Mouse (Mus musculus): ENCODE data around the gene Ppef1. TPM values are rescaled to one million over a fixed set of nuclear protein-coding genes. Genes with fewer than 3 reads are reported as not detected.

Ppef1 gene
- total RNA-seq, 1 experiment = 1.2 TPM

DNA sequence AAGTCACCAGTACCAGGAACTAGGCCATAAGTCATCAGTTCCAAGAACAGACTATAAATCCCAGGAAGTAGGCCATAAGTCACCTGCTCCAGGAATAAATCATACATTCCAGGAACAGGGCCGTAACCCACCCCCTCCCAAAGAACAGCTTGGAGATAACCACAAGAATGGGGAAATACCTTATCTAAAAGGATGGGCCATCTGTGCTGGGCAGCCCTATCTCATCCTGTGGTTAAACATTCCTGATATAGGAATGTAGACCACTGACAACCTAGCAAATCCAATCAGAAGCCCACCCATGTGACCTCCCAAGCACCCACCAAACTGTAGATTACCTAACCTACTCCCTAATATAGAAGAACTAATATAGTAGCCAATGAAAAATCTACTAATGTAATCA is 9.8 kb upstream of the Ppef1 start:
- no peak overlapping the region for H3K27ac ChIP-seq (ENCODE audit: insufficient read depth, low read depth, low read length, poor library complexity, severe bottlenecking)
- no peak overlapping the region for H3K9ac ChIP-seq (ENCODE audit: insufficient read depth, low read depth, low read length, poor library complexity, severe bottlenecking)
- no peaks in the 10 kb centered on the region for H3K9me3 ChIP-seq (ENCODE audit: control insufficient read depth, insufficient read depth, low read depth, low read length)
- in situ Hi-C loops (cut with MboI; ENCODE audit: low sequenced_read_pairs in 2 of 2, unreplicated experiment in 2 of 2) = no loop called here
- DNase-seq (ENCODE audit: low read depth, low spot score) = no peak
- H3K4me1 ChIP-seq (ENCODE audit: control insufficient read depth in 2 of 2, insufficient read depth in 2 of 2, low read length in 2 of 2, poor library complexity in 1 of 2) = no peaks in the 10 kb centered on the region
- TF ChIP-seq ZC3H11A (IDR thresholded peaks at IDR 0.05; ENCODE audit: borderline replicate concordance, low read depth, low read length) = no peak
- TF ChIP-seq MAFK (IDR thresholded peaks at IDR 0.05; ENCODE audit: insufficient read depth, low read depth, low read length) = no peak
- TF ChIP-seq HCFC1 (IDR thresholded peaks at IDR 0.05; ENCODE audit: borderline replicate concordance, insufficient read depth, low read length) = no peak
- TF ChIP-seq ZNF384 (IDR thresholded peaks at IDR 0.05; ENCODE audit: low read depth, low read length) = no peak
- TF ChIP-seq CHD2 (IDR thresholded peaks at IDR 0.05; ENCODE audit: low read depth, low read length) = no peak
- H3K36me3 ChIP-seq (ENCODE audit: control insufficient read depth, insufficient read depth, low read length, poor library complexity, severe bottlenecking) = no peaks in the 10 kb centered on the region
- H3K4me3 ChIP-seq (ENCODE audit: insufficient read depth in 1 of 2, low read depth in 1 of 2, low read length in 2 of 2, poor library complexity in 1 of 2, severe bottlenecking in 1 of 2) = no peak overlapping the region

DNA sequence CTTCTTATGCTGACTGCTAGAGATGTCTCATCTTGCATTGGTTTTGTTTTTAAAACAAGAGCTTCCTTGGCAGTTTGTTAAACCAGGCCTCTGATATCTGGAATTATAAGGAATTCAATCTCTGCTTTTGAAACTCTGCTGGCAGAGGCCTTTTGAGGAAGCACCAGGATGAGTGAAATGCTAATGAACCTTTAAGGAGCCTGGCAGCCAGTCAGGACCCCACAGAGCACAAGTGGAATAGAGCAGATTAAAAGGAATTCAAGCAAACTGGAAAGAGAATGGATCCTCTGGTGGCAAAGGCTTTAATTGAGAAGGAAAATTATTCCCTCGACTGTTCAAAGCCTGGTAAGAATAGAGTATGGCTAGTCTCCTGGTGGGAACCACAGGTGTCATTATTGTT is 36.4 kb downstream of the Ppef1 start:
- no peak overlapping the region for H3K9ac ChIP-seq (ENCODE audit: insufficient read depth, low read depth, low read length, poor library complexity, severe bottlenecking)
- H3K4me3 ChIP-seq (ENCODE audit: insufficient read depth in 1 of 2, low read depth in 1 of 2, low read length in 2 of 2, poor library complexity in 1 of 2, severe bottlenecking in 1 of 2) = no peak overlapping the region
- H3K36me3 ChIP-seq (ENCODE audit: control insufficient read depth, insufficient read depth, low read length, poor library complexity, severe bottlenecking) = no peaks in the 10 kb centered on the region
- TF ChIP-seq ZNF384 (IDR thresholded peaks at IDR 0.05; ENCODE audit: low read depth, low read length) (no peak), HCFC1 (IDR thresholded peaks at IDR 0.05; ENCODE audit: borderline replicate concordance, insufficient read depth, low read length) (no peak), ZC3H11A (IDR thresholded peaks at IDR 0.05; ENCODE audit: borderline replicate concordance, low read depth, low read length) (no peak), CHD2 (IDR thresholded peaks at IDR 0.05; ENCODE audit: low read depth, low read length) (no peak)
- no peaks in the 10 kb centered on the region for H3K4me1 ChIP-seq (ENCODE audit: control insufficient read depth in 2 of 2, insufficient read depth in 2 of 2, low read length in 2 of 2, poor library complexity in 1 of 2)
- H3K27ac ChIP-seq (ENCODE audit: insufficient read depth, low read depth, low read length, poor library complexity, severe bottlenecking) = no peak overlapping the region
- H3K9me3 ChIP-seq (ENCODE audit: control insufficient read depth, insufficient read depth, low read depth, low read length) = no peaks in the 10 kb centered on the region
- DNase-seq (ENCODE audit: low read depth, low spot score) = no peak
- in situ Hi-C loops (cut with MboI; ENCODE audit: low sequenced_read_pairs in 2 of 2, unreplicated experiment in 2 of 2) = no loop called here

DNA sequence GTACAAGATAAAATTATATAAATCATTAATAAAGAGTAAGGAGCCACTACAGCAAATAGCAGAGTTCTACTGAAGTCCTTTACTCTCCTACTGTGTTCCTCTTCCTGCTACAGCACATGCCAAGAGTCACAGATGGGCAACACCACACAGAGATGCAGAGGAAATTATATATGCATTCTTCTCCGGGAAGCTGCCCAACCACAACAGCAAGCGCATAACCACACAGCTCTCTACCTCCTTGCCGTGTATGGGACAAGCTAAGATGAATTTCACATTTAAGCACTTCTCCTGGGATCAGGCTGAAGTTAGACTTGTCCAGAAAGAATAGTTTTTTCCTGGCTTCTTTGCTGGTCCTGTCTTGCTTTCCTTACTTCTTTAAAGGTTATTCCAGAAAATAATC is 44.0 kb downstream of the Ppef1 start:
- in situ Hi-C loops (cut with MboI; ENCODE audit: low sequenced_read_pairs in 2 of 2, unreplicated experiment in 2 of 2) = no loop called here
- Histone ChIP-seq H3K4me3 (ENCODE audit: insufficient read depth in 1 of 2, low read depth in 1 of 2, low read length in 2 of 2, poor library complexity in 1 of 2, severe bottlenecking in 1 of 2) (no peak overlapping the region), H3K9ac (ENCODE audit: insufficient read depth, low read depth, low read length, poor library complexity, severe bottlenecking) (no peak overlapping the region), H3K9me3 (ENCODE audit: control insufficient read depth, insufficient read depth, low read depth, low read length) (no peaks in the 10 kb centered on the region), H3K4me1 (ENCODE audit: control insufficient read depth in 2 of 2, insufficient read depth in 2 of 2, low read length in 2 of 2, poor library complexity in 1 of 2) (no peaks in the 10 kb centered on the region), H3K36me3 (ENCODE audit: control insufficient read depth, insufficient read depth, low read length, poor library complexity, severe bottlenecking) (no peaks in the 10 kb centered on the region), H3K27ac (ENCODE audit: insufficient read depth, low read depth, low read length, poor library complexity, severe bottlenecking) (no peak overlapping the region)
- DNase-seq (ENCODE audit: low read depth, low spot score) = no peak
- TF ChIP-seq CHD2 (IDR thresholded peaks at IDR 0.05; ENCODE audit: low read depth, low read length) (no peak), MAFK (IDR thresholded peaks at IDR 0.05; ENCODE audit: insufficient read depth, low read depth, low read length) (no peak), HCFC1 (IDR thresholded peaks at IDR 0.05; ENCODE audit: borderline replicate concordance, insufficient read depth, low read length) (no peak), ZC3H11A (IDR thresholded peaks at IDR 0.05; ENCODE audit: borderline replicate concordance, low read depth, low read length) (no peak), ZNF384 (IDR thresholded peaks at IDR 0.05; ENCODE audit: low read depth, low read length) (no peak)

- no peak overlapping the region for H3K9ac ChIP-seq (ENCODE audit: insufficient read depth, low read depth, low read length, poor library complexity, severe bottlenecking)
- H3K36me3 ChIP-seq (ENCODE audit: control insufficient read depth, insufficient read depth, low read length, poor library complexity, severe bottlenecking) = no peaks in the 10 kb centered on the region
- in situ Hi-C loops (cut with MboI; ENCODE audit: low sequenced_read_pairs in 2 of 2, unreplicated experiment in 2 of 2) = no loop called here
- no peak for DNase-seq (ENCODE audit: low read depth, low spot score)
- no peaks in the 10 kb centered on the region for H3K4me1 ChIP-seq (ENCODE audit: control insufficient read depth in 2 of 2, insufficient read depth in 2 of 2, low read length in 2 of 2, poor library complexity in 1 of 2)
- no peak overlapping the region for H3K27ac ChIP-seq (ENCODE audit: insufficient read depth, low read depth, low read length, poor library complexity, severe bottlenecking)
- no peaks in the 10 kb centered on the region for H3K9me3 ChIP-seq (ENCODE audit: control insufficient read depth, insufficient read depth, low read depth, low read length)
- TF ChIP-seq HCFC1 (IDR thresholded peaks at IDR 0.05; ENCODE audit: borderline replicate concordance, insufficient read depth, low read length) = no peak
- TF ChIP-seq MAFK (IDR thresholded peaks at IDR 0.05; ENCODE audit: insufficient read depth, low read depth, low read length) = peak; percentile 71
- H3K4me3 ChIP-seq (ENCODE audit: insufficient read depth in 1 of 2, low read depth in 1 of 2, low read length in 2 of 2, poor library complexity in 1 of 2, severe bottlenecking in 1 of 2) = no peak overlapping the region
Observed at GRCm38 (mm10) chrX:160690094-160690493, 45.5 kb downstream of the Ppef1 start.

- Histone ChIP-seq H3K36me3 (ENCODE audit: control insufficient read depth, insufficient read depth, low read length, poor library complexity, severe bottlenecking) (no peaks in the 10 kb centered on the region), H3K9me3 (ENCODE audit: control insufficient read depth, insufficient read depth, low read depth, low read length) (no peaks in the 10 kb centered on the region), H3K9ac (ENCODE audit: insufficient read depth, low read depth, low read length, poor library complexity, severe bottlenecking) (no peak overlapping the region), H3K4me1 (ENCODE audit: control insufficient read depth in 2 of 2, insufficient read depth in 2 of 2, low read length in 2 of 2, poor library complexity in 1 of 2) (no peaks in the 10 kb centered on the region), H3K4me3 (ENCODE audit: insufficient read depth in 1 of 2, low read depth in 1 of 2, low read length in 2 of 2, poor library complexity in 1 of 2, severe bottlenecking in 1 of 2) (no peak overlapping the region), H3K27ac (ENCODE audit: insufficient read depth, low read depth, low read length, poor library complexity, severe bottlenecking) (no peak overlapping the region)
- in situ Hi-C loops (cut with MboI; ENCODE audit: low sequenced_read_pairs in 2 of 2, unreplicated experiment in 2 of 2) = no loop called here
- DNase-seq (ENCODE audit: low read depth, low spot score) = no peak
- TF ChIP-seq MAFK (IDR thresholded peaks at IDR 0.05; ENCODE audit: insufficient read depth, low read depth, low read length) (no peak), ZC3H11A (IDR thresholded peaks at IDR 0.05; ENCODE audit: borderline replicate concordance, low read depth, low read length) (no peak), CHD2 (IDR thresholded peaks at IDR 0.05; ENCODE audit: low read depth, low read length) (no peak), ZNF384 (IDR thresholded peaks at IDR 0.05; ENCODE audit: low read depth, low read length) (no peak), HCFC1 (IDR thresholded peaks at IDR 0.05; ENCODE audit: borderline replicate concordance, insufficient read depth, low read length) (no peak)
Observed at GRCm38 (mm10) chrX:160669992-160670391, 65.6 kb downstream of the Ppef1 start.
